Mouse (Mus musculus): Measurements from ENCODE around the gene Gm10337. TPM values are rescaled to one million over a fixed set of nuclear protein-coding genes. Genes with fewer than 3 reads are reported as not detected.

Gene Gm10337
- polyA plus RNA-seq, 1 experiment from 2014 or later, result not detected

- Histone ChIP-seq H3K4me3 (ENCODE audit: low read depth, low read length) (peak overlapping the region; percentile 89), H3K4me1 (ENCODE audit: insufficient read depth) (no peaks in the 10 kb centered on the region), H3K36me3 (ENCODE audit: insufficient read depth) (peaks cover 36% of the 10 kb centered on the region), H3K27me3 (ENCODE audit: insufficient read depth, low read length) (no peaks in the 10 kb centered on the region), H3K9ac (peak overlapping the region; percentile 97), H3K9me3 (ENCODE audit: low read depth, low read length) (no peaks in the 10 kb centered on the region), H3K4me2 (peak overlapping the region; percentile 70), H3K27ac (ENCODE audit: low read depth) (no peak overlapping the region)
- no peak for DNase-seq
- no peak for ATAC-seq (ENCODE audit: insufficient read depth)
- TF ChIP-seq CTCF (IDR thresholded peaks at IDR 0.05; ENCODE audit: low read depth), result no peak
These were observed 31.8 kb upstream of the Gm10337 start for GRCm38 (mm10) chr15:102471727-102472126.

GRCm38 (mm10) chr15:102473246-102473645, 30.3 kb upstream of the Gm10337 start:
- no peak for ATAC-seq (ENCODE audit: insufficient read depth)
- H3K4me2 ChIP-seq, result peak overlapping the region; percentile 21; the same call in 1 of the 2 replicates
- 64% methylated on average over 2 of the region's 2 CpGs for WGBS
- no peaks in the 10 kb centered on the region for H3K27me3 ChIP-seq (ENCODE audit: insufficient read depth, low read length)
- H3K4me1 ChIP-seq (ENCODE audit: insufficient read depth), result no peaks in the 10 kb centered on the region
- H3K4me3 ChIP-seq (ENCODE audit: low read depth, low read length), result no peak overlapping the region
- peaks cover 51% of the 10 kb centered on the region for H3K36me3 ChIP-seq (ENCODE audit: insufficient read depth)
- H3K27ac ChIP-seq (ENCODE audit: low read depth), result no peak overlapping the region
- H3K9me3 ChIP-seq (ENCODE audit: low read depth, low read length), result no peaks in the 10 kb centered on the region
- DNase-seq, result no peak
- no peak for TF ChIP-seq CTCF (IDR thresholded peaks at IDR 0.05; ENCODE audit: low read depth)
- no peak overlapping the region for H3K9ac ChIP-seq

GRCm38 (mm10) chr15:102474520-102474919, 29.0 kb upstream of the Gm10337 start:
- H3K27me3 ChIP-seq (ENCODE audit: insufficient read depth, low read length), result no peaks in the 10 kb centered on the region
- no peak overlapping the region for H3K4me3 ChIP-seq (ENCODE audit: low read depth, low read length)
- no peak overlapping the region for H3K9ac ChIP-seq
- no peak overlapping the region for H3K4me2 ChIP-seq
- WGBS, result 93% methylated on average over 2 of the region's 2 CpGs
- H3K9me3 ChIP-seq (ENCODE audit: low read depth, low read length), result no peaks in the 10 kb centered on the region
- no peak overlapping the region for H3K27ac ChIP-seq (ENCODE audit: low read depth)
- no peak for TF ChIP-seq CTCF (IDR thresholded peaks at IDR 0.05; ENCODE audit: low read depth)
- DNase-seq (no peak), ATAC-seq (ENCODE audit: insufficient read depth) (no peak)
- peaks cover 62% of the 10 kb centered on the region for H3K36me3 ChIP-seq (ENCODE audit: insufficient read depth)
- no peaks in the 10 kb centered on the region for H3K4me1 ChIP-seq (ENCODE audit: insufficient read depth)

GRCm38 (mm10) chr15:102483136-102483535, 20.4 kb upstream of the Gm10337 start:
- 84% methylated on average over 3 of the region's 3 CpGs for WGBS
- no peak overlapping the region for H3K4me2 ChIP-seq
- no peak overlapping the region for H3K9ac ChIP-seq
- H3K9me3 ChIP-seq (ENCODE audit: low read depth, low read length), result no peaks in the 10 kb centered on the region
- no peak overlapping the region for H3K4me3 ChIP-seq (ENCODE audit: low read depth, low read length)
- ATAC-seq (ENCODE audit: insufficient read depth), result no peak
- no peaks in the 10 kb centered on the region for H3K27me3 ChIP-seq (ENCODE audit: insufficient read depth, low read length)
- no peaks in the 10 kb centered on the region for H3K4me1 ChIP-seq (ENCODE audit: insufficient read depth)
- no peak for DNase-seq
- peaks cover 90% of the 10 kb centered on the region for H3K36me3 ChIP-seq (ENCODE audit: insufficient read depth)
- H3K27ac ChIP-seq (ENCODE audit: low read depth), result no peak overlapping the region
- TF ChIP-seq CTCF (IDR thresholded peaks at IDR 0.05; ENCODE audit: low read depth), result no peak

- ATAC-seq (ENCODE audit: insufficient read depth), result no peak
- Histone ChIP-seq H3K9me3 (ENCODE audit: low read depth, low read length) (no peaks in the 10 kb centered on the region), H3K4me3 (ENCODE audit: low read depth, low read length) (no peak overlapping the region), H3K36me3 (ENCODE audit: insufficient read depth) (peaks cover 92% of the 10 kb centered on the region), H3K27ac (ENCODE audit: low read depth) (no peak overlapping the region), H3K27me3 (ENCODE audit: insufficient read depth, low read length) (no peaks in the 10 kb centered on the region), H3K4me1 (ENCODE audit: insufficient read depth) (no peaks in the 10 kb centered on the region), H3K9ac (no peak overlapping the region), H3K4me2 (no peak overlapping the region)
- no peak for DNase-seq
- TF ChIP-seq CTCF (IDR thresholded peaks at IDR 0.05; ENCODE audit: low read depth), result no peak
- WGBS, result 85% methylated on average over 12 of the region's 12 CpGs
These were observed 17.7 kb upstream of the Gm10337 start for GRCm38 (mm10) chr15:102485853-102486252.

GRCm38 (mm10) chr15:102487664-102488063, 15.9 kb upstream of the Gm10337 start:
- ATAC-seq (ENCODE audit: insufficient read depth), result no peak
- WGBS, result 59% methylated on average over 1 of the region's 1 CpGs
- TF ChIP-seq CTCF (IDR thresholded peaks at IDR 0.05; ENCODE audit: low read depth), result no peak
- peaks cover 88% of the 10 kb centered on the region for H3K36me3 ChIP-seq (ENCODE audit: insufficient read depth)
- H3K9ac ChIP-seq, result no peak overlapping the region
- H3K4me1 ChIP-seq (ENCODE audit: insufficient read depth), result no peaks in the 10 kb centered on the region
- H3K9me3 ChIP-seq (ENCODE audit: low read depth, low read length), result no peaks in the 10 kb centered on the region
- H3K27ac ChIP-seq (ENCODE audit: low read depth), result no peak overlapping the region
- H3K4me3 ChIP-seq (ENCODE audit: low read depth, low read length), result no peak overlapping the region
- no peaks in the 10 kb centered on the region for H3K27me3 ChIP-seq (ENCODE audit: insufficient read depth, low read length)
- no peak overlapping the region for H3K4me2 ChIP-seq
- no peak for DNase-seq

- Histone ChIP-seq H3K9ac (no peak overlapping the region), H3K9me3 (ENCODE audit: low read depth, low read length) (no peaks in the 10 kb centered on the region), H3K27me3 (ENCODE audit: insufficient read depth, low read length) (no peaks in the 10 kb centered on the region), H3K36me3 (ENCODE audit: insufficient read depth) (peaks cover 98% of the 10 kb centered on the region), H3K4me1 (ENCODE audit: insufficient read depth) (no peaks in the 10 kb centered on the region), H3K4me3 (ENCODE audit: low read depth, low read length) (no peak overlapping the region), H3K4me2 (no peak overlapping the region), H3K27ac (ENCODE audit: low read depth) (no peak overlapping the region)
- 90% methylated on average over 3 of the region's 3 CpGs for WGBS
- no peak for DNase-seq
- ATAC-seq (ENCODE audit: insufficient read depth), result no peak
- no peak for TF ChIP-seq CTCF (IDR thresholded peaks at IDR 0.05; ENCODE audit: low read depth)
These were observed 5.2 kb upstream of the Gm10337 start for GRCm38 (mm10) chr15:102498322-102498721.

GRCm38 (mm10) chr15:102499370-102499769, 4.2 kb upstream of the Gm10337 start:
- Histone ChIP-seq H3K4me3 (ENCODE audit: low read depth, low read length) (no peak overlapping the region), H3K27ac (ENCODE audit: low read depth) (no peak overlapping the region), H3K4me2 (no peak overlapping the region), H3K36me3 (ENCODE audit: insufficient read depth) (peaks cover 98% of the 10 kb centered on the region), H3K9ac (no peak overlapping the region), H3K27me3 (ENCODE audit: insufficient read depth, low read length) (no peaks in the 10 kb centered on the region), H3K9me3 (ENCODE audit: low read depth, low read length) (no peaks in the 10 kb centered on the region), H3K4me1 (ENCODE audit: insufficient read depth) (no peaks in the 10 kb centered on the region)
- ATAC-seq (ENCODE audit: insufficient read depth) (no peak), DNase-seq (no peak)
- TF ChIP-seq CTCF (IDR thresholded peaks at IDR 0.05; ENCODE audit: low read depth), result no peak
- 73% methylated on average over 3 of the region's 3 CpGs for WGBS

Measured in lung, embryonic 14.5 days (tissue).